Mouse (Mus musculus) bone marrow macrophage, adult 2 months (primary cell): Measurements from ENCODE around the gene Exosc5.

Source experiments
- CTCF ChIP-seq: IDR thresholded peaks from 2 replicates; pipeline ENCODE4 v1.5.1; 2012; ENCODE audit warnings: low read depth, mild to moderate bottlenecking, low read length, moderate library complexity
- POLR2A ChIP-seq: IDR thresholded peaks from 2 replicates; pipeline ENCODE4 v1.6.1; 2012; ENCODE audit warnings: mild to moderate bottlenecking, low read depth, low read length, borderline replicate concordance

DNA sequence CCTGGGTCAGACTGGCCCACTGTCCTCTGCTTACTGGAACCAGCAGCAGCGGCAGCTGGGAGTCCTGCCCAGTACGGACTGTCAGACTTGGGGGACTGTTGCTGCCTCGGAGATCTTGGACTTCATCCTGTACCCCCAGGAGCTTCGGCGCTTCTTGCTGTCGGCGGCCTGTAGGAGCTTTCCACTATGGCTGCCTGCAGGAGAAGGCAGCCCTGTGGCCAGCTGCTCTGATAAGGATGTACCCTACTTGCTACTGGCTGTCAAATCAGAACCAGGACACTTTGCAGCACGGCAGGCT, 30.7 kb upstream of the Exosc5 start:
- no peak for TF ChIP-seq CTCF
- no peak for TF ChIP-seq POLR2A
